Mouse (Mus musculus) thymus, postnatal 10 days (tissue): ENCODE data around the gene Pax4.

Experiments
- DNase-seq, 2 experiments: peaks; one replicate each; pipeline ENCODE4 v3.0.0; 2021; ENCODE audit warnings: low spot score in 2 of 2

Pax4 gene

DNA sequence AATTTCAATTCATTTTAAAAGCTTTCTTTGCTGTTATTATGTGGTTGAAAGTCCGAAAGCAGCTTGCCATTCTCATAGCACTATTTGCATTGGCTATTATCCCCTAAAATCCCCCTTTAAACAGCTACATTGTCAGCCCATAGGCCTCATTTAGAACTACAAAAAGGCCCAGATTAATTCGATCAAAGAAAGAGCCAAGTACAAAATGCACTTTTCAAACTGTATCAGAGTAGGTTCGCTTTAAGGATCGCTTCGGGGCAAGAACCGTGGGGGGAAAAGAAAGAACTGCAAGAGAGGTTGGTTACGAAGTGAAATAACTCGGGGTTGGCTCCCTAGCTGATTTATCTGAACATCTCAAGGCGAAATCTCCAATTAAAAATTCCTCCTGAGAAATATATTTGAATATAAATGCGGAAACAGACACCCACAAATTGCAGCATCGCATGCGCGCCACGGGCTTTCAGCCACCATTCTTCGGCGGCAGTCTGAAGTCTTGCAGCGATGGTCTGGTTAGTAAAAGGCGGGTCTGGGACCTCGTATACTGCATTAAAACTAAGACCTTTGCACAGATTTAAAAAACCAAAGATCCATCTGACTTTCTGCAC lies 52.2 kb downstream of the Pax4 start:
- DNase-seq, result no peak

DNA sequence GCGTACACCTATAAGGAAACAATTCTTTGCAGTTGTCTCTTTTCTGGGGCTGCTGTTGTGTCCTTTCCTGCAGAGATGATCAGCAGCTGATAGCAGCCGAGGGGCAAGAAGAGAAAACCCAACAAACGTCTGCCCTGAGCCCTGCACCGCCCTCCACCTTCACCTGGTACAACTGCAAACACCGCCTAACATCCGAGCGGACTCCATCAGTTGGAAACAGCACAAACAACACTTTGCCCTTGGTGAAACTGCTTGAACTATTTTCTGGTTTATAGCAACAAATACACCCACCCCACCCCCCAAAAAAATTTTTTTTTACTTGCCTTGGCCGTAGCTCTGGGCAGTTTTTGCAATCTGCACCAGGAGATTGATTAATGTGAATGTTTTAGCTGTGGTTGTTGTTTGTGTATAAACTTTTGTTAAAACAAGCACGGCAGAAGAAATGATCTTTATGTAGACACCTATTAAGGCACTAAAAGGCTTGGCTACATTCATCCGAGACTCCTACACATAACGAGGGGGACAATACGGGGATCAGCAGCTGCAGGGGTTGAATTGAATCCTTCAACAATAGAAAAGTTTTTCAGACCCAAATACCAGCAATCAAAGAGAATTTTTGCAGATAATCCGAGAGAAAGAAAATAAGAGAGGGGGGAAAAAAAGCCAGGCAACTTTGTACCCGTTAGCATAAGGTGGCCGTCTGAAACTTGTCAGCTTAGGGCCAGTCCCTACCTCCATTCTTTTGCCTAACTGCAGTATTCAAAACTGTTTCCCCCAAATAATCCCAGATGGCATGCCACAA lies 52.9 kb downstream of the Pax4 start:
- no peak for DNase-seq
